Mouse (Mus musculus) E14TG2a.4 (cell line): Measurements from ENCODE around the gene Mas1.

ENCODE experiments used
- H3K27me3 ChIP-seq: 2 replicates; pipeline ENCODE4 v1.6.1; 2014; ENCODE audit warnings: low read length, control low read depth; ENCODE audit not compliant: insufficient read depth
- H3K36me3 ChIP-seq: 2 replicates; pipeline ENCODE4 v1.6.1; 2014; ENCODE audit warnings: low read length, control low read depth; ENCODE audit not compliant: insufficient read depth
- H3K4me1 ChIP-seq: replicated peaks from 2 replicates; pipeline ENCODE4 v1.6.1; 2014; ENCODE audit warnings: low read depth, low read length, control low read depth
- H3K4me3 ChIP-seq: replicated peaks from 2 replicates; pipeline ENCODE4 v1.5.1; 2014; ENCODE audit warnings: mild to moderate bottlenecking, low read length
- H3K9me3 ChIP-seq: 2 replicates; pipeline ENCODE4 v1.6.1; 2014; ENCODE audit warnings: low read length, control low read depth
- CTCF ChIP-seq: conservative IDR thresholded peaks from 2 replicates; pipeline ENCODE4 v1.5.1; 2014; ENCODE audit warnings: low read length
- NANOG ChIP-seq: IDR thresholded peaks from 2 replicates; pipeline ENCODE4 v1.6.1; 2014; ENCODE audit warnings: borderline replicate concordance, low read length, mixed read lengths
- POU5F1 ChIP-seq: IDR thresholded peaks from 2 replicates; pipeline ENCODE4 v1.6.1; 2014; ENCODE audit warnings: low read length, borderline replicate concordance

Mas1 gene

GRCm38 (mm10) chr17:12846474-12846873, 21.5 kb downstream of the Mas1 start:
- peaks cover 17% of the 10 kb centered on the region; the same call in 1 of the 2 replicates for H3K27me3 ChIP-seq
- no peaks in the 10 kb centered on the region for H3K36me3 ChIP-seq
- 0 out of 2 replicates have a peak overlapping the region, but pooled peaks have one; percentile 43 for H3K4me3 ChIP-seq
- no peaks in the 10 kb centered on the region for H3K9me3 ChIP-seq
- TF ChIP-seq CTCF, result no peak
- TF ChIP-seq POU5F1, result no peak
- TF ChIP-seq NANOG, result no peak
- peaks cover 16% of the 10 kb centered on the region for H3K4me1 ChIP-seq

- no peak for TF ChIP-seq NANOG
- no peak for TF ChIP-seq POU5F1
- no peak for TF ChIP-seq CTCF
- Histone ChIP-seq H3K27me3 (peaks cover 11% of the 10 kb centered on the region; the same call in 1 of the 2 replicates), H3K36me3 (no peaks in the 10 kb centered on the region), H3K4me3 (peak overlapping the region; percentile 43; the same call in 1 of the 2 replicates), H3K9me3 (no peaks in the 10 kb centered on the region), H3K4me1 (peaks cover 16% of the 10 kb centered on the region)
Observed at GRCm38 (mm10) chr17:12845862-12846261, 22.1 kb downstream of the Mas1 start.

GRCm38 (mm10) chr17:12844540-12844939, 23.4 kb downstream of the Mas1 start:
- TF ChIP-seq NANOG, result no peak
- TF ChIP-seq CTCF, result no peak
- TF ChIP-seq POU5F1, result no peak
- H3K27me3 ChIP-seq, result peaks cover 7% of the 10 kb centered on the region; the same call in 1 of the 2 replicates
- H3K36me3 ChIP-seq, result no peaks in the 10 kb centered on the region
- peaks cover 16% of the 10 kb centered on the region for H3K4me1 ChIP-seq
- H3K4me3 ChIP-seq, result no peak overlapping the region
- H3K9me3 ChIP-seq, result no peaks in the 10 kb centered on the region

- no peak overlapping the region for H3K4me3 ChIP-seq
- no peak for TF ChIP-seq POU5F1
- TF ChIP-seq NANOG, result no peak
- no peak for TF ChIP-seq CTCF
- H3K9me3 ChIP-seq, result no peaks in the 10 kb centered on the region
- peaks cover 7% of the 10 kb centered on the region; the same call in 1 of the 2 replicates for H3K27me3 ChIP-seq
- no peaks in the 10 kb centered on the region for H3K36me3 ChIP-seq
- H3K4me1 ChIP-seq, result peaks cover 16% of the 10 kb centered on the region
Observed at GRCm38 (mm10) chr17:12843826-12844225, 24.1 kb downstream of the Mas1 start.

GRCm38 (mm10) chr17:12839475-12840267, 28.3 kb downstream of the Mas1 start:
- Histone ChIP-seq H3K4me1 (no peaks in the 10 kb centered on the region), H3K27me3 (no peaks in the 10 kb centered on the region), H3K9me3 (no peaks in the 10 kb centered on the region), H3K36me3 (no peaks in the 10 kb centered on the region), H3K4me3 (no peak overlapping the region)
- TF ChIP-seq POU5F1 (no peak), NANOG (no peak), CTCF (no peak)

GRCm38 (mm10) chr17:12835738-12836137, 32.2 kb downstream of the Mas1 start:
- Histone ChIP-seq H3K4me3 (no peak overlapping the region), H3K36me3 (no peaks in the 10 kb centered on the region), H3K9me3 (no peaks in the 10 kb centered on the region), H3K27me3 (no peaks in the 10 kb centered on the region), H3K4me1 (no peaks in the 10 kb centered on the region)
- TF ChIP-seq NANOG (no peak), CTCF (no peak), POU5F1 (no peak)

GRCm38 (mm10) chr17:12834826-12835225, 33.1 kb downstream of the Mas1 start:
- H3K4me1 ChIP-seq, result no peaks in the 10 kb centered on the region
- H3K27me3 ChIP-seq, result no peaks in the 10 kb centered on the region
- no peaks in the 10 kb centered on the region for H3K36me3 ChIP-seq
- H3K4me3 ChIP-seq, result no peak overlapping the region
- no peak for TF ChIP-seq POU5F1
- H3K9me3 ChIP-seq, result no peaks in the 10 kb centered on the region

GRCm38 (mm10) chr17:12834317-12834716, 33.6 kb downstream of the Mas1 start:
- H3K4me1 ChIP-seq, result no peaks in the 10 kb centered on the region
- TF ChIP-seq CTCF, result no peak
- no peaks in the 10 kb centered on the region for H3K27me3 ChIP-seq
- H3K4me3 ChIP-seq, result no peak overlapping the region
- no peaks in the 10 kb centered on the region for H3K36me3 ChIP-seq
- H3K9me3 ChIP-seq, result no peaks in the 10 kb centered on the region

GRCm38 (mm10) chr17:12832657-12833056, 35.3 kb downstream of the Mas1 start:
- TF ChIP-seq POU5F1, result no peak
- no peak for TF ChIP-seq CTCF
- no peak for TF ChIP-seq NANOG
- H3K36me3 ChIP-seq, result no peaks in the 10 kb centered on the region
- H3K9me3 ChIP-seq, result no peaks in the 10 kb centered on the region
- H3K27me3 ChIP-seq, result no peaks in the 10 kb centered on the region
- no peak overlapping the region for H3K4me3 ChIP-seq
- H3K4me1 ChIP-seq, result no peaks in the 10 kb centered on the region
